Mouse (Mus musculus) liver, postnatal 0 days (tissue): ENCODE results near the gene Gng5.

Experiments used
- CTCF ChIP-seq: sonication (generic); IDR thresholded peaks from 2 replicates; pipeline ENCODE4 v1.5.1; 2016; ENCODE audit warnings: antibody characterized with exemption, low read depth
- EP300 ChIP-seq: IDR thresholded peaks from 2 replicates; pipeline ENCODE4 v1.6.1; 2016; ENCODE audit warnings: antibody characterized with exemption, low read depth, mild to moderate bottlenecking

DNA sequence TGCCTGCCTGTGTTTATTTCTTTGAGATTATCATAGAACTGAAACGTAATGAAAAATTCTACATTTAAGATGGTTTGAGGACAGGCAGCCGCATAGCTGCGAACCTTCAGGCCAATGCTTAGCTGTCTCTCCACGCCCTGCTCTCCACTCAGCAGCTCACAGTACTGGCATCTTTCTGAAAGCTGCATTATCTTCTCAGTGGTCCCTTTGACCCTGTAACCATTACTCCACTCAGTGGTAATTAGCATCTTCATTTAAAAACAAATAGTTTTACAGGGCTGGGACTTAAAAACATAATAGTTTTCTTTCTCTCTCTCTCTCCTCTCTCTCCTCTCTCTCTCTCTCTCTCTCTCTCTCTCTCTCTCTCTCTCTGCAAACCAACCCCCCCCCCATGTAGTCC, 26.9 kb upstream of the Gng5 start:
- TF ChIP-seq CTCF: no peak
- no peak for TF ChIP-seq EP300
